Mouse (Mus musculus) MEL (cell line): ENCODE measurements around the gene Wnt7b. TPM values are rescaled to one million over a fixed set of nuclear protein-coding genes. Genes with fewer than 3 reads are reported as not detected.

Source experiments
- DNase-seq: peaks from one replicate; pipeline ENCODE4 v3.0.0; 2011; ENCODE audit warnings: low read depth, low spot score
- H3K27ac ChIP-seq: 2 replicates; pipeline ENCODE4 v1.5.1; 2012; ENCODE audit warnings: low read depth, mild to moderate bottlenecking, control low read depth, low read length, moderate library complexity; ENCODE audit not compliant: control insufficient read depth
- H3K27me3 ChIP-seq, 2 experiments: fragments of 150-350 bp in 1 of 2; sonication (generic) in 1 of 2; 2 replicates each; pipeline ENCODE4 v1.6.1; 2012; ENCODE audit warnings: low read length in 2 of 2, mild to moderate bottlenecking in 2 of 2, improper control_type of control experiment in 1 of 2, moderate library complexity in 1 of 2; ENCODE audit not compliant: insufficient read depth in 2 of 2, control insufficient read depth in 1 of 2
- H3K36me3 ChIP-seq, 2 experiments: 2 replicates each; pipeline ENCODE4 v1.6.1; 2012 to 2014; ENCODE audit warnings: low read length in 2 of 2, improper control_type of control experiment in 1 of 2, inconsistent platforms in 1 of 2, mild to moderate bottlenecking in 1 of 2; ENCODE audit not compliant: insufficient read depth in 2 of 2, control insufficient read depth in 1 of 2
- H3K4me1 ChIP-seq, 2 experiments: fragments of 150-350 bp in 1 of 2; sonication (generic) in 1 of 2; 2 replicates each; pipeline ENCODE4 v1.6.1; 2012; ENCODE audit warnings: low read length in 2 of 2, improper control_type of control experiment in 1 of 2, mild to moderate bottlenecking in 1 of 2; ENCODE audit not compliant: insufficient read depth in 2 of 2, control insufficient read depth in 1 of 2
- H3K4me3 ChIP-seq, 2 experiments: fragments of 150-350 bp in 1 of 2; sonication (generic) in 1 of 2; 2 replicates each; pipeline ENCODE4 v1.5.1; 2012; ENCODE audit warnings: low read depth in 2 of 2, low read length in 2 of 2, mild to moderate bottlenecking in 2 of 2, moderate library complexity in 2 of 2, control low read depth in 1 of 2, improper control_type of control experiment in 1 of 2; ENCODE audit not compliant: control insufficient read depth in 1 of 2, insufficient read depth in 1 of 2
- H3K79me2 ChIP-seq: 2 replicates; pipeline ENCODE4 v1.6.1; 2012; ENCODE audit warnings: mild to moderate bottlenecking, low read length, moderate library complexity; ENCODE audit not compliant: control insufficient read depth, poor library complexity, insufficient read depth
- H3K9ac ChIP-seq: 2 replicates; pipeline ENCODE4 v1.6.1; 2012; ENCODE audit warnings: low read depth, mild to moderate bottlenecking, control low read depth, low read length, moderate library complexity; ENCODE audit not compliant: control insufficient read depth, poor library complexity, severe bottlenecking
- H3K9me3 ChIP-seq: fragments of 150-350 bp; sonication (generic); replicated peaks from 2 replicates; pipeline ENCODE4 v1.6.1; 2012; ENCODE audit warnings: mild to moderate bottlenecking, low read length, improper control_type of control experiment, moderate library complexity; ENCODE audit not compliant: insufficient read depth
- ELF1 ChIP-seq: IDR thresholded peaks from 2 replicates; pipeline ENCODE4 v1.6.1; 2014; ENCODE audit warnings: low read depth, mild to moderate bottlenecking, inconsistent platforms, low read length, improper control_type of control experiment, moderate library complexity
- EP300 ChIP-seq, 2 experiments: IDR thresholded peaks; 2 replicates each; pipeline ENCODE4 v1.6.1; 2011; ENCODE audit warnings: improper control_type of control experiment in 2 of 2, low read length in 2 of 2, low read depth in 1 of 2, mild to moderate bottlenecking in 1 of 2
- ETS1 ChIP-seq: IDR thresholded peaks from 2 replicates; pipeline ENCODE4 v1.6.1; 2012; ENCODE audit warnings: low read depth, mild to moderate bottlenecking, inconsistent platforms, low read length, improper control_type of control experiment, moderate library complexity
- GABPA ChIP-seq: IDR thresholded peaks from 2 replicates; pipeline ENCODE4 v1.6.1; 2012; ENCODE audit warnings: low read depth, mild to moderate bottlenecking, inconsistent platforms, low read length, improper control_type of control experiment, moderate library complexity
- GATA1 ChIP-seq: IDR thresholded peaks from 2 replicates; pipeline ENCODE4 v1.6.1; 2011; ENCODE audit warnings: low read depth, low read length, improper control_type of control experiment
- JUND ChIP-seq: IDR thresholded peaks from 2 replicates; pipeline ENCODE4 v1.6.1; 2011; ENCODE audit warnings: low read depth, mild to moderate bottlenecking, improper control_type of control experiment, low read length
- KAT2A ChIP-seq: conservative IDR thresholded peaks from 2 replicates; pipeline ENCODE4 v1.6.1; 2012; ENCODE audit warnings: low read depth, low read length, improper control_type of control experiment, inconsistent platforms
- MAFK ChIP-seq: IDR thresholded peaks from 2 replicates; pipeline ENCODE4 v1.6.1; 2011; ENCODE audit warnings: low read depth, mild to moderate bottlenecking, low read length, improper control_type of control experiment, borderline replicate concordance
- MAX ChIP-seq: IDR thresholded peaks from 2 replicates; pipeline ENCODE4 v1.6.1; 2011; ENCODE audit warnings: low read length, improper control_type of control experiment
- MYB ChIP-seq: IDR thresholded peaks from 2 replicates; pipeline ENCODE4 v1.6.1; 2011; ENCODE audit warnings: mild to moderate bottlenecking, low read depth, low read length, improper control_type of control experiment
- POLR2AphosphoS2 ChIP-seq: IDR thresholded peaks from 2 replicates; pipeline ENCODE4 v1.6.1; 2011; ENCODE audit warnings: low read length, improper control_type of control experiment
- SMC3 ChIP-seq: IDR thresholded peaks from 2 replicates; pipeline ENCODE4 v1.6.1; 2011; ENCODE audit warnings: low read depth, low read length, improper control_type of control experiment
- TCF12 ChIP-seq: IDR thresholded peaks from 2 replicates; pipeline ENCODE4 v1.6.1; 2014; ENCODE audit warnings: low read depth, mild to moderate bottlenecking, inconsistent platforms, low read length, improper control_type of control experiment, moderate library complexity
- UBTF ChIP-seq: IDR thresholded peaks from 2 replicates; pipeline ENCODE4 v1.6.1; 2012; ENCODE audit warnings: low read depth, mild to moderate bottlenecking, inconsistent platforms, low read length, improper control_type of control experiment, moderate library complexity, borderline replicate concordance; ENCODE audit not compliant: insufficient read depth
- USF1 ChIP-seq: IDR thresholded peaks from 2 replicates; pipeline ENCODE4 v1.6.1; 2014; ENCODE audit warnings: low read depth, mild to moderate bottlenecking, inconsistent platforms, low read length, improper control_type of control experiment, moderate library complexity
- USF2 ChIP-seq, 2 experiments: IDR thresholded peaks; 2 replicates each; pipeline ENCODE4 v1.6.1; 2011 to 2012; ENCODE audit warnings: improper control_type of control experiment in 2 of 2, low read length in 2 of 2, borderline replicate concordance in 1 of 2, inconsistent platforms in 1 of 2, low read depth in 1 of 2, mild to moderate bottlenecking in 1 of 2; ENCODE audit not compliant: insufficient read depth in 1 of 2
- ZC3H11A ChIP-seq: IDR thresholded peaks from 2 replicates; pipeline ENCODE4 v1.6.1; 2012; ENCODE audit warnings: low read depth, mild to moderate bottlenecking, inconsistent platforms, low read length, improper control_type of control experiment
- polyA plus RNA-seq, 2 experiments: library from polyadenylated mRNA; stranded (reverse) in 1 of 2; unstranded in 1 of 2; fragments of >175 nt in 1 of 2; fragments of >200 nt in 1 of 2; gene quantifications; 2 replicates each; pipeline versions ENCODE4 v1.2.1 to v1.2.4; 2012; ENCODE audit warnings: low replicate concordance in 2 of 2, low read depth in 1 of 2; ENCODE audit not compliant: insufficient read length in 2 of 2, insufficient read depth in 1 of 2, missing spikeins in 1 of 2
- total RNA-seq: library from RNA; depleted of rRNA; stranded (reverse); fragments of 300-350 nt; gene quantifications from 2 replicates; pipeline ENCODE4 v1.2.3, GENCODE M21; 2012; rRNA removed

The Wnt7b gene
- total and polyA plus RNA-seq, 3 experiments = not detected

DNA sequence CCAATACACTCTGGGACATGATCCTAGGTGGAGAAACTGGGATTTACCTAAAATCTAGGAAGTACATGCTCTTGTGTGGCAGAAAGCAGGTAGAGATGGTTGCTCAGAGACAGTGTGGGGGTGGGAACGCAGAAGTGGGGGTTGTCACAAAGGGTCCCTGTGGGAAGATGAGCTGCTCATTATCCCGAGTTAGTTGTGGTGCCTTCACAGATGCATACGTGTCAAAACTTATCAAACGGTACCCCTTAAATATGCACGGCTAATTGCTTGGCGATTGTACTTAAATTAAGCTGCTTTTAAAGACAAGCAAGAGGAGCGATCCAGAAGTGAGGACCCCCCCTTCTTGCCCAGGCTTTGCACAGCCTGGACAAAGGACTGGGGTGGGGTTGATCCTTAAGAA lies 92.5 kb downstream of the Wnt7b start:
- Histone ChIP-seq H3K36me3 (no peaks in the 10 kb centered on the region), H3K27me3 (peaks cover 0 to 2% of the 10 kb centered on the region in 2 experiments; a peak in 2 of 4 replicates), H3K4me1 (no peaks in the 10 kb centered on the region), H3K27ac (no peak overlapping the region), H3K4me3 (no peak overlapping the region), H3K79me2 (no peaks in the 10 kb centered on the region), H3K9me3 (no peaks in the 10 kb centered on the region), H3K9ac (no peak overlapping the region)
- TF ChIP-seq GATA1 (no peak), GABPA (no peak), ELF1 (no peak), POLR2AphosphoS2 (no peak), UBTF (no peak), MAX (no peak), USF1 (no peak), MYB (no peak), ETS1 (no peak), USF2 (IDR thresholded peaks at IDR 0.05; ENCODE audit: borderline replicate concordance in 1 of 2, insufficient read depth in 1 of 2, low read depth in 1 of 2, low read length in 2 of 2) (no peak), MAFK (no peak), KAT2A (no peak), EP300 (IDR thresholded peaks at IDR 0.05; ENCODE audit: low read depth in 1 of 2, low read length in 2 of 2) (no peak), ZC3H11A (no peak), SMC3 (no peak), TCF12 (no peak)
- DNase-seq = no peak

DNA sequence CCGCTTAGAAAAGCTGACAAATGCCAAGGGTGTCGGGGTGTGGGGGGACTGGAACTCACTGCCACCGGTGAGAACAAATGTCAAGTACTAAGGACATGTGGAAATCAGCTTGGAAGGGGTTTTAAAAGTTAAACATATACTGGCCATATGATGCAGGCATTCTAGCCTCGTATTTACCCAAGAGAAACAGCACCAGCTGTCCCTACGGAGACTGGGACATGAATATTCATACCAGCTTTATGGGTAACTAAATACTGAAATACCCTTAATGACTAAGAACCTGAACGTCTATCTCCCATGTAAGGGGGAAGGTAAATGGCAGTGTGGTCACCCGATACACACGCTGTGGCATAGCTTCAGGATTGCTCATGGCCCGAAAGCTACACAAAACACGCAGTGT lies 93.4 kb downstream of the Wnt7b start:
- no peak overlapping the region for H3K27ac ChIP-seq
- TF ChIP-seq ZC3H11A = no peak
- no peak for TF ChIP-seq JUND
- TF ChIP-seq, all 39 proteins: peak for 0
- Histone ChIP-seq H3K9ac (no peak overlapping the region), H3K4me1 (no peaks in the 10 kb centered on the region), H3K9me3 (no peaks in the 10 kb centered on the region), H3K4me3 (no peak overlapping the region), H3K27me3 (peaks cover 0 to 2% of the 10 kb centered on the region in 2 experiments; a peak in 2 of 4 replicates), H3K36me3 (no peaks in the 10 kb centered on the region), H3K79me2 (no peaks in the 10 kb centered on the region)
- DNase-seq = no peak

Other genes starting within 250 kb of the Wnt7b start
- 24.5 and 28.8 TPM in 2 replicates for gene Atxn10, start 246.2 kb downstream of the Wnt7b start, total RNA-seq
- 10 to 100 TPM; 45.0 to 75.6 TPM for gene Atxn10, start 246.2 kb downstream of the Wnt7b start, polyA plus RNA-seq
- not detected in 2 replicates for gene 7530416G11Rik, start 79.2 kb downstream of the Wnt7b start, total RNA-seq
- gene 7530416G11Rik, start 79.2 kb downstream of the Wnt7b start, polyA plus RNA-seq = not detected
- gene Ppara, start 152.5 kb upstream of the Wnt7b start, total RNA-seq = 0.27 and 0.29 TPM in 2 replicates
- under 1 TPM in 1 of 2 experiments, not detected in 1; 0.78 TPM for gene Ppara, start 152.5 kb upstream of the Wnt7b start, polyA plus RNA-seq
- gene Cdpf1, start 229.2 kb upstream of the Wnt7b start, total RNA-seq = 30.5 and 34.4 TPM in 2 replicates
- gene Cdpf1, start 229.2 kb upstream of the Wnt7b start, polyA plus RNA-seq = 10 to 100 TPM in 1 of 2 experiments, not detected in 1; 44.0 TPM
- gene Pkdrej, start 239.3 kb upstream of the Wnt7b start, total RNA-seq = 0.20 and 0.27 TPM in 2 replicates
- gene Pkdrej, start 239.3 kb upstream of the Wnt7b start, polyA plus RNA-seq = under 1 TPM in 1 of 2 experiments, not detected in 1; 0.56 TPM
- gene Ttc38, start 249.8 kb upstream of the Wnt7b start, total RNA-seq = 1.8 and 2.1 TPM in 2 replicates
- gene Ttc38, start 249.8 kb upstream of the Wnt7b start, polyA plus RNA-seq = 1 to 10 TPM in 1 of 2 experiments, not detected in 1; 4.2 TPM